Mouse (Mus musculus) kidney, postnatal 0 days (tissue): ENCODE results near the gene Tmem100. TPM values are rescaled to one million over a fixed set of nuclear protein-coding genes. Genes with fewer than 3 reads are reported as not detected.

Experiments used
- ATAC-seq: fragments of 200-750 bp; cut with Nextera tagmentation; replicated peaks from 2 replicates; pipeline ENCODE4 v1.8.0; 2017; ENCODE audit warnings: low read depth, moderate number of reproducible peaks, moderate TSS enrichment, moderate library complexity; ENCODE audit not compliant: low FRiP score
- DNase-seq: peaks from one replicate; pipeline ENCODE4 v3.0.0-alpha.2; 2016; ENCODE audit warnings: low spot score
- H3K27ac ChIP-seq: fragments of 300-500 bp; sonication (generic); 2 replicates; pipeline ENCODE4 v1.5.1; 2014; ENCODE audit warnings: mild to moderate bottlenecking
- H3K27me3 ChIP-seq: fragments of 300-500 bp; sonication (generic); 2 replicates; pipeline ENCODE4 v1.6.1; 2014; ENCODE audit warnings: low read length, mixed read lengths; ENCODE audit not compliant: insufficient read depth
- H3K36me3 ChIP-seq: fragments of 300-500 bp; sonication (generic); 2 replicates; pipeline ENCODE4 v1.6.1; 2014; ENCODE audit warnings: low read length, mixed read lengths; ENCODE audit not compliant: insufficient read depth
- H3K4me1 ChIP-seq: fragments of 300-500 bp; sonication (generic); replicated peaks from 2 replicates; pipeline ENCODE4 v1.6.1; 2014; ENCODE audit warnings: antibody characterized with exemption, low read length, mixed read lengths; ENCODE audit not compliant: insufficient read depth
- H3K4me2 ChIP-seq: fragments of 300-500 bp; sonication (generic); 2 replicates; pipeline ENCODE4 v1.6.1; 2014; ENCODE audit warnings: mild to moderate bottlenecking, low read length, moderate library complexity, mixed read lengths
- H3K4me3 ChIP-seq: fragments of 300-500 bp; sonication (generic); replicated peaks from 2 replicates; pipeline ENCODE4 v1.5.1; 2014; ENCODE audit warnings: low read depth, low read length
- H3K9ac ChIP-seq: fragments of 300-500 bp; sonication (generic); 2 replicates; pipeline ENCODE4 v1.6.1; 2014; ENCODE audit warnings: low read depth, low read length
- H3K9me3 ChIP-seq: fragments of 300-500 bp; sonication (generic); replicated peaks from 2 replicates; pipeline ENCODE4 v1.6.1; 2016; ENCODE audit warnings: low read length, inconsistent platforms, mixed read lengths
- CTCF ChIP-seq: IDR thresholded peaks from 2 replicates; pipeline ENCODE4 v1.5.1; 2016; ENCODE audit warnings: antibody characterized with exemption, low read depth, mild to moderate bottlenecking, moderate library complexity
- WGBS: fragments of 180-500 bp; shearing (Covaris S2); extraction: QIAGEN DNeasy Blood & Tissue Kit; methylation state at CpG from one replicate; pipeline ENCODE4 v1.1.7; 2014; 5-methylcytosine and 5-hydroxymethylcytosine counted together
- polyA plus RNA-seq: library from polyadenylated mRNA; unstranded; fragments of >200 nt; fragmentation: Nextera tagmentation; extraction: Ambion mirVana; gene quantifications from 2 replicates; pipeline ENCODE4 v1.2.1, GENCODE M21; 2015

Tmem100 gene
- polyA plus RNA-seq, 1 experiment from 2014 or later, result 37.3 TPM

DNA sequence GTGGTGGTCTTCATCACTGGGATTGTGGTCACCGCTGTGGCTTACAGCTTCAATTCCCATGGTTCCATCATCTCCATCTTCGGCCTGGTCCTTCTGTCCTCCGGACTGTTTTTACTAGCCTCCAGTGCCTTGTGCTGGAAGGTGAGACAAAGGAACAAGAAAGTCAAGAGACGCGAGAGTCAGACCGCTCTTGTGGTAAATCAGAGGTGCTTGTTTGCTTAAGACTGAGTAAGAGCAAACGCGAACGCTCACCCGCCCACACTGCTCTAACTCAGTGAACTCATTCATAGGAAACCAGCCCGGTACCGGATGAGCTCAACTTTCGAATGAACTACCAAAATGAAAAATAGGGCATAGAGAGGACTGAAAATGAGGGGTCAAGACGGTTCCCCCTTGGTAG lies 5.4 kb downstream of the Tmem100 start:
- no peaks in the 10 kb centered on the region for H3K9me3 ChIP-seq
- H3K27ac ChIP-seq, result no peak overlapping the region
- 42% methylated on average over 14 of the region's 14 CpGs for WGBS
- no peak overlapping the region for H3K9ac ChIP-seq
- H3K4me1 ChIP-seq, result 0 out of 2 replicates have a peak, but pooled peaks cover 3% of the 10 kb centered on the region
- H3K4me2 ChIP-seq, result no peak overlapping the region
- no peak overlapping the region for H3K4me3 ChIP-seq
- peak; percentile 63 for DNase-seq
- H3K36me3 ChIP-seq, result no peaks in the 10 kb centered on the region
- no peak for TF ChIP-seq CTCF
- no peak for ATAC-seq
- H3K27me3 ChIP-seq, result no peaks in the 10 kb centered on the region

DNA sequence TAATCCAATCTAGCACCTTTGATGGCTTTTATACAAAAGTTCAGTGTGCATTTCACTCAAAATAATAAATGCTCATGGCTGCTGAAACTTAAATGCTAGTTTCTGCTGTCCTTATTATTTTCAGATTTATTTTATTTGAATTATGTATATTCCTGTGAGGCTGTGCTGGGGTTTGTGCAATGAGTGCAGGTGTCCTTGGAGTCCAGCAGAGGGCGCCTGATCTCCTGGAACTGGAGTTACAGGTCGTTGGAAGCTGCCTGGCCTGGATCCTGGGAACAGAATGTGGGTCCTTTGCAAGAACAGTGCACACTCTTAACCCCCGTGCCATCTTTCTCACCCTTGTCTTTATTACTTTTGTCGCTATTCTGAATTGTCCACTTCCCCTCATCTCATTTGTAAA lies 6.3 kb downstream of the Tmem100 start:
- H3K9me3 ChIP-seq, result no peaks in the 10 kb centered on the region
- H3K9ac ChIP-seq, result no peak overlapping the region
- no peaks in the 10 kb centered on the region for H3K27me3 ChIP-seq
- 0 out of 2 replicates have a peak, but pooled peaks cover 3% of the 10 kb centered on the region for H3K4me1 ChIP-seq
- DNase-seq (no peak), ATAC-seq (no peak)
- H3K36me3 ChIP-seq, result no peaks in the 10 kb centered on the region
- no peak overlapping the region for H3K4me2 ChIP-seq
- no peak overlapping the region for H3K27ac ChIP-seq
- TF ChIP-seq CTCF, result peak; percentile 41
- no peak overlapping the region for H3K4me3 ChIP-seq
- WGBS, result 95% methylated on average over 4 of the region's 4 CpGs

DNA sequence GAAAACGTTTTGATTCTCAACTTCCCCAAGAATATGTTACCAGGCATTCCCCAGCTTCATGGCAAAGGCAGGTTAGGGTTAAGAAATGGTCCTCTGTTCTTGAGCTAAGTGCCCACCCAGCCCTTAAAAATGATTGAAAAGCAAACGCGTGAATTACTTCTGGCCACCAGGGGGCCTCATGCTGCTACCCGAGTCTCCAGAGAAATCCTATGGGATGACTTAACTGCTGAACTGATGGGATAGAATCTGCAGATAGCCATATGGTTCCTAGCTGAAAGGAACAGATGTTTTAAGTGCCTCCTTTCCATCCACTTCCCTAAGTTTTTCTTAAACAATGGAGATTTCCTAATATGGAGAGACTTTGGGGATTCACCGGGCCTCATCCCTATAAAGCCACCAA lies 7.9 kb downstream of the Tmem100 start:
- WGBS, result 23% methylated on average over 5 of the region's 5 CpGs
- ATAC-seq, result no peak

DNA sequence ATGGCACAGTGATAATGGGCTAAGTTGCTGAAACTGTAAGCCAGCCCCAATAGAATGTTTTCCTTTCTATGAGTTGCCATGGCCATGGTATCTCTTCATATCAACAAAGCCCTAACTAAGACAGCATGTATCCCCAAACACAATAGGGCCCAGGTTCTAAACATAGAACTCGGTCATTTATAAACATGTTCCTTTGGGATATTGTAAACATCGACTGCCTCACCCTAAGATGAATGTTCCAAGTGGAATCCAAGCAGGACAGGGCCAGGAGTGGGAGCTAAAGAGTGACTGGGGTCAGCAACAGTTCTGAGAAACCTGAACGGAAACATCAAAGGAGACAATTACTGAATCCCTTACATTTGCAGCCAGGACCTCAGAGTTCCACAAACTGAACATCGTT lies 14.3 kb downstream of the Tmem100 start:
- TF ChIP-seq CTCF, result no peak
- WGBS, result 61% methylated on average over 4 of the region's 4 CpGs
- no peak for ATAC-seq
- Histone ChIP-seq H3K27ac (no peak overlapping the region), H3K27me3 (no peaks in the 10 kb centered on the region), H3K4me2 (no peak overlapping the region), H3K9me3 (no peaks in the 10 kb centered on the region), H3K9ac (no peak overlapping the region), H3K4me3 (no peak overlapping the region), H3K36me3 (no peaks in the 10 kb centered on the region), H3K4me1 (no peaks in the 10 kb centered on the region)
- no peak for DNase-seq

More for the DNA sequence above, 7.9 kb downstream of the Tmem100 start:
- Histone ChIP-seq H3K27me3 (no peaks in the 10 kb centered on the region), H3K4me3 (no peak overlapping the region), H3K36me3 (no peaks in the 10 kb centered on the region), H3K9ac (no peak overlapping the region), H3K9me3 (no peaks in the 10 kb centered on the region), H3K4me1 (0 out of 2 replicates have a peak, but pooled peaks cover 3% of the 10 kb centered on the region), H3K4me2 (no peak overlapping the region), H3K27ac (no peak overlapping the region)
- peak; percentile 80 for TF ChIP-seq CTCF
- peak; percentile 80 for DNase-seq

DNA sequence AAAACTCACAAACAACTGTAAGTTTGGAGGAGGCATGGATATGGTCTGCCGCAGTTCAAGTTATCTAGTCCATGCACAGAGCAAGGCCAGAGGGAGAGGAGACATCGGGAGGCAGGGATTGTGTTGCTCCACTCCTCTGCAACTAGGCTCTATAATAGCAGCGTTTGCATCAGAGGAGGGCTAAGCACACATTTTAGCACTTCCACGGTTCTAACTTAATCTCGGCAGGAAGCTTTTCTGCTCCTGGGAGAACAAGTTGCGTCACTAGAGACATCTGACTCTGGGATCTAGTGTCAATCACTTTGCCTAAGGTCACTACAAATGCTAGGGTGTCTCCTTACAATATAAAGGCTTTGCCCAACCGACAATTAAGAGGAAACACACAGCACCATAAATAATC lies 16.1 kb downstream of the Tmem100 start:
- Histone ChIP-seq H3K27me3 (no peaks in the 10 kb centered on the region), H3K9me3 (no peaks in the 10 kb centered on the region), H3K36me3 (no peaks in the 10 kb centered on the region), H3K4me3 (no peak overlapping the region), H3K4me2 (no peak overlapping the region), H3K4me1 (no peaks in the 10 kb centered on the region), H3K9ac (no peak overlapping the region), H3K27ac (no peak overlapping the region)
- DNase-seq (peak; percentile 41), ATAC-seq (no peak)
- no peak for TF ChIP-seq CTCF
- WGBS, result 24% methylated on average over 7 of the region's 7 CpGs

DNA sequence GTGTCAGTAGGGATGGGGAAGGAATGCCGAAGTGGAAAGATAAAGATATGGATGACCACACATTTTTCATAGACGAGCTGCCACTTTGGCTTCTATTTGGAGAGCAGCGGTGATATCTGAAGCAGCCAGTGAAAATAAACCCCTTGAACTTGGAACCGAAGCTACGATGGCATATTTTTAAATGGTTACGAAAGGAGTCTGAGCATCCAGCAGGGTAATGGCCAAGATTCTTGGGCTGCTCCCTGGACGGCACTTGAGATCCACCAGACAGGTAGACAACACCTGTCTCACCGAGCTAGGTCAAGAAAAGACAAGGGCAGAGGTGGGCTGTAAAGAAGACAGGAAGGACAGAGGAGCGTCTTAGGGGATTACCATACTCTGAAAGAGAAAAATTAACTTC lies 17.1 kb downstream of the Tmem100 start:
- TF ChIP-seq CTCF, result no peak
- H3K4me2 ChIP-seq, result no peak overlapping the region
- no peak overlapping the region for H3K9ac ChIP-seq
- no peaks in the 10 kb centered on the region for H3K27me3 ChIP-seq
- H3K36me3 ChIP-seq, result no peaks in the 10 kb centered on the region
- H3K4me3 ChIP-seq, result no peak overlapping the region
- no peak overlapping the region for H3K27ac ChIP-seq
- no peak for DNase-seq
- WGBS, result 45% methylated on average over 9 of the region's 9 CpGs
- no peak for ATAC-seq
- H3K4me1 ChIP-seq, result no peaks in the 10 kb centered on the region
- H3K9me3 ChIP-seq, result no peaks in the 10 kb centered on the region

DNA sequence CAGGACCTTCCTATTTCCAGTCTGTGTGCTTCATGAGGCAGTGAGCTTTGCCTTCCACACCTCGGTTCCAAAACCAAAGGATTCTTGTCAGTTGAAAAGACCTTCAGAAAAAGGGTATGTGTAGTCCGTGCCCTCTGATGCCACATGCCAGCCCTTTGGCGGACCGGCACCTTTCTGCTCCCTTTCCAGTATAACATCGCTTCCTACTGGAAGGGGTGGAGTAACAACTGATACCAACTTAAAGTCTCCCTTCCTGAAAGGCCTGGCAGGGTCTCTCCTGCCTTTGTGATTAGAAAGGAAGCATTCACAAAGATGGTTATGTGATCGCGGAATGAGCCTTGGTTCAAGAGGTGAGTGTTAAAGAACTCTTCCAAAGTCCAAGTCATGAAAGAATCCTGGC lies 19.9 kb downstream of the Tmem100 start:
- no peak for ATAC-seq

More for the DNA sequence above, 19.9 kb downstream of the Tmem100 start:
- H3K9me3 ChIP-seq, result no peaks in the 10 kb centered on the region
- 86% methylated on average over 7 of the region's 7 CpGs for WGBS
- H3K36me3 ChIP-seq, result no peaks in the 10 kb centered on the region
- H3K9ac ChIP-seq, result no peak overlapping the region
- no peak overlapping the region for H3K4me3 ChIP-seq
- no peaks in the 10 kb centered on the region for H3K27me3 ChIP-seq
- no peak overlapping the region for H3K27ac ChIP-seq
- H3K4me1 ChIP-seq, result no peaks in the 10 kb centered on the region
- no peak for DNase-seq
- TF ChIP-seq CTCF, result no peak
- no peak overlapping the region for H3K4me2 ChIP-seq
